In genomic region chr10:117063254-117064021, GRCm38 (mm10) we compare ENCODE assay signal across 8 mouse cellular contexts. TPM values are rescaled to one million over a fixed set of nuclear protein-coding genes. Genes with fewer than 3 reads are reported as not detected.
A peak's percentile ranks its signal among the peaks of the same experiment; 100 is the strongest.
DNase-seq lines count a peak whose midpoint lies in the region; ATAC-seq lines count a peak whose summit lies in the region.

TSS of gene Cct2 (minus strand) at chr10:117063814.

- ATAC-seq in heart, embryonic 14.5 days (ENCODE audit: insufficient number of reproducible peaks, insufficient read depth, low FRiP score, low read depth) = peak; percentile 94
- peak; percentile 89 for ATAC-seq in liver, embryonic 13.5 days (ENCODE audit: low read depth)
- peak; percentile 96 for ATAC-seq in stomach, embryonic 16.5 days (ENCODE audit: insufficient read depth, low FRiP score)

- H3K4me2 ChIP-seq in heart, embryonic 14.5 days (ENCODE audit: low read length) = peak within 1 kb of the TSS; percentile 92
- peak within 1 kb of the TSS; percentile 89 for H3K4me2 ChIP-seq in liver, embryonic 13.5 days
- peak within 1 kb of the TSS; percentile 97 for H3K4me2 ChIP-seq in stomach, embryonic 16.5 days (ENCODE audit: low read depth, low read length)

- peaks cover 38% of the 10 kb centered on the region for H3K36me3 ChIP-seq in heart, embryonic 14.5 days (ENCODE audit: control insufficient read depth, insufficient read depth, low read length)
- peaks cover 38% of the 10 kb centered on the region for H3K36me3 ChIP-seq in liver, embryonic 13.5 days
- H3K36me3 ChIP-seq in stomach, embryonic 16.5 days (ENCODE audit: control insufficient read depth, insufficient read depth, low read length) = peaks cover 20% of the 10 kb centered on the region

- H3K27me3 ChIP-seq in heart, embryonic 14.5 days (ENCODE audit: control insufficient read depth, insufficient read depth, low read length) = no peaks in the 10 kb centered on the region
- no peaks in the 10 kb centered on the region for H3K27me3 ChIP-seq in liver, embryonic 13.5 days
- no peaks in the 10 kb centered on the region for H3K27me3 ChIP-seq in stomach, embryonic 16.5 days (ENCODE audit: control insufficient read depth, insufficient read depth, low read length)

- peak within 1 kb of the TSS; percentile 80 for H3K4me3 ChIP-seq in brown adipose tissue, adult 24 weeks (ENCODE audit: insufficient read depth, low read depth, low read length)
- peak within 1 kb of the TSS; percentile 93 to 98 for H3K4me3 ChIP-seq in heart, embryonic 14.5 days (ENCODE audit: control insufficient read depth in 1 of 2, insufficient read depth in 1 of 2, low read depth in 1 of 2, low read length in 2 of 2)
- H3K4me3 ChIP-seq in liver, embryonic 13.5 days (replicated peaks) = peak within 1 kb of the TSS; percentile 94
- H3K4me3 ChIP-seq in stomach, embryonic 16.5 days (replicated peaks; ENCODE audit: low read length) = peak within 1 kb of the TSS; percentile 75

- DNase-seq in CD4-positive, CD25-positive, alpha-beta regulatory T cell, adult 2 months (ENCODE audit: low read depth, low spot score) = peak; percentile 99
- peak; percentile 86 for DNase-seq in fibroblast of lung, adult 2 months (ENCODE audit: low read depth)
- peak; percentile 95 for DNase-seq in kidney, postnatal 14 days
- DNase-seq in liver, embryonic 13.5 days = peak; percentile 91
- peak; percentile 98 for DNase-seq in neural tube, embryonic 10.5 days (ENCODE audit: extremely low spot score, low spot score)

- H3K9ac ChIP-seq in heart, embryonic 14.5 days (ENCODE audit: low read length) = peak within 1 kb of the TSS; percentile 90
- peak within 1 kb of the TSS; percentile 87 for H3K9ac ChIP-seq in liver, embryonic 13.5 days
- H3K9ac ChIP-seq in stomach, embryonic 16.5 days (ENCODE audit: low read length) = peak within 1 kb of the TSS; percentile 92

- 0 out of 2 replicates have a peak, but pooled peaks cover 3% of the 10 kb centered on the region for H3K4me1 ChIP-seq in brown adipose tissue, adult 24 weeks (ENCODE audit: control insufficient read depth, insufficient read depth, insufficient read length, low read length)
- H3K4me1 ChIP-seq in heart, embryonic 14.5 days (ENCODE audit: control insufficient read depth in 2 of 2, insufficient read depth in 2 of 2, low read length in 2 of 2) = peaks cover 0 to 17% of the 10 kb centered on the region in 2 experiments; a peak in 3 of 4 replicates
- peaks cover 46% of the 10 kb centered on the region for H3K4me1 ChIP-seq in liver, embryonic 13.5 days (replicated peaks)
- peaks cover 3% of the 10 kb centered on the region; the same call in 1 of the 2 replicates for H3K4me1 ChIP-seq in stomach, embryonic 16.5 days (ENCODE audit: control insufficient read depth, insufficient read depth, low read length)

- H3K9me3 ChIP-seq in heart, embryonic 14.5 days (ENCODE audit: control insufficient read depth, low read length) = no peaks in the 10 kb centered on the region
- H3K9me3 ChIP-seq in liver, embryonic 13.5 days (replicated peaks) = no peaks in the 10 kb centered on the region
- H3K9me3 ChIP-seq in stomach, embryonic 16.5 days (replicated peaks; ENCODE audit: control insufficient read depth, low read length) = no peaks in the 10 kb centered on the region

- WGBS in heart, embryonic 14.5 days = under 1% methylated on average over 68 of the region's 68 CpGs
- WGBS in liver, embryonic 13.5 days (ENCODE audit: insufficient replicate concordance) = under 1% methylated on average over 68 of the region's 68 CpGs
- under 1% methylated on average over 68 of the region's 68 CpGs for WGBS in stomach, embryonic 16.5 days

- H3K27ac ChIP-seq in brown adipose tissue, adult 24 weeks (replicated peaks; ENCODE audit: low read depth, low read length) = peak within 1 kb of the TSS; percentile 78
- H3K27ac ChIP-seq in heart, embryonic 14.5 days (replicated peaks in 1 of 2; ENCODE audit: control insufficient read depth in 1 of 2, insufficient read depth in 1 of 2, low read depth in 2 of 2, low read length in 2 of 2) = peak within 1 kb of the TSS; percentile 85 to 86
- H3K27ac ChIP-seq in liver, embryonic 13.5 days = peak within 1 kb of the TSS; percentile 90
- peak within 1 kb of the TSS; percentile 88 for H3K27ac ChIP-seq in stomach, embryonic 16.5 days (ENCODE audit: low read length)

RNA-seq across cellular contexts. Expression of gene Cct2, which starts in this region (rescaled TPM):
- polyA plus RNA-seq in brown adipose tissue, adult 24 weeks (2012; ENCODE audit: insufficient read depth, insufficient read length, missing spikeins) = 141 and 156 TPM in 2 replicates
- 178 and 183 TPM in 2 replicates for polyA plus RNA-seq in heart, embryonic 14.5 days (2014; fragmentation: Nextera tagmentation; extraction: Ambion mirVana)
- polyA plus RNA-seq in liver, embryonic 13.5 days (2015; fragmentation: Nextera tagmentation; extraction: Ambion mirVana) = 220 and 240 TPM in 2 replicates
- 201 and 215 TPM in 2 replicates for polyA plus RNA-seq in stomach, embryonic 16.5 days (2015; fragmentation: Nextera tagmentation; extraction: Ambion mirVana)

Comparison
In these comparisons a context has a peak if more than half of its experiments do, and no peak if none do; other contexts are left out.
1. Peak in every context shown above with its lines: DNase-seq, ATAC-seq, H3K4me3 ChIP-seq and H3K27ac ChIP-seq.